Comparison of ENCODE assay signal across 7 mouse cellular contexts in the genomic region with DNA sequence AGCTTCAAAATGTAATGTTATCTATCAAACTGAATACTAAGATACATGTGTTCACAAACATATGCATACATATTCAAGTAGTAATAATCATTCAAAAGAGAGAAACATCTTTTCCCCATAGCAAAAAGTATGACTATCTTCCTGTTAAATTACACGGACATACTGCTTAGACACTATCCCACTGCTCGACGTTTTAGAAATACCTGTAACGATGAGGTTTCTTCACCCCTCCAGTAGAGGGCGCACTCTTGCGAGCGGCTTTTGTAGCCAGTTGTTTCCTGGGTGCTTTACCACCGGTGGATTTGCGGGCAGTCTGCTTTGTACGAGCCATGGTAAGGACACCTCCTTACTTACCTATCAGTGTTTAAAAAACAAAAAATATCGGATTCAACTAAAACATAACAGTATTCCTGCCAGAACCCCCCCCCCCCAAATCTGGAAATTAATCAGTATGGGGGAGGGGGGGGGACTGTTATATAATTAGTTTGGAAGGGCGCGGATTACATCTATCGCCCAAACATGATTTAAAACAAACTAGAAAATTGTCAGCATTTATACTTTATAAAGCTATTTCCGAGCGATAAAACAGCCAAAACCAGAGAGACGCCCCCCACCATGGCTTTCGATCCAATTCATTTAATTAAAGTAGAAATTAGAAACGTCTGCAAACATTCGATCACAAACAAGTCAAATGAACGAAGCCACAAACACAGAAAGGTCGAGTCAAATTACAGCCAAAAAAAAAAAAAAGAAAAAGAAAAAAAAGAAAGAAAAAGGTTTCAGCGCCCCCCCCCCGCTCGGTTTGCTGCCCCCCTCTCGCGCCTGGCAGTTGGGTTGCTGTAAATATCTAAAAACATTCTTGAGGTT. TPM values are rescaled to one million over a fixed set of nuclear protein-coding genes. Genes with fewer than 3 reads are reported as not detected.
DNase-seq lines count a peak whose midpoint lies in the region; ATAC-seq lines count a peak whose summit lies in the region.

No protein-coding gene starts in this region.

- peak overlapping the region; percentile 99 for H3K27ac ChIP-seq in heart, embryonic 16.5 days (ENCODE audit: low read length)
- peak overlapping the region; percentile 99 for H3K27ac ChIP-seq in liver, embryonic 11.5 days (ENCODE audit: low read depth, low read length)
- peak overlapping the region; percentile 99 for H3K27ac ChIP-seq in neural tube, embryonic 15.5 days (replicated peaks)

- peak overlapping the region; percentile 61 for H3K4me2 ChIP-seq in heart, embryonic 16.5 days (ENCODE audit: low read depth, low read length)
- H3K4me2 ChIP-seq in liver, embryonic 11.5 days: peak overlapping the region; percentile 64
- peak overlapping the region; percentile 57 for H3K4me2 ChIP-seq in neural tube, embryonic 15.5 days

- peaks cover 21% of the 10 kb centered on the region for H3K4me1 ChIP-seq in heart, embryonic 16.5 days (ENCODE audit: control insufficient read depth, insufficient read depth, low read length)
- peaks cover 25% of the 10 kb centered on the region for H3K4me1 ChIP-seq in liver, embryonic 11.5 days (replicated peaks; ENCODE audit: control insufficient read depth, insufficient read depth, low read length)
- H3K4me1 ChIP-seq in neural tube, embryonic 15.5 days: peaks cover 55% of the 10 kb centered on the region

- peaks cover 23% of the 10 kb centered on the region for H3K36me3 ChIP-seq in heart, embryonic 16.5 days (ENCODE audit: control insufficient read depth, insufficient read depth)
- H3K36me3 ChIP-seq in liver, embryonic 11.5 days (ENCODE audit: control insufficient read depth, insufficient read depth, low read length): peaks cover 33% of the 10 kb centered on the region
- H3K36me3 ChIP-seq in neural tube, embryonic 15.5 days: peaks cover 32% of the 10 kb centered on the region

- peak overlapping the region; percentile 99 for H3K9ac ChIP-seq in heart, embryonic 16.5 days (ENCODE audit: low read length)
- peak overlapping the region; percentile 98 for H3K9ac ChIP-seq in liver, embryonic 11.5 days (ENCODE audit: low read depth, low read length)
- peak overlapping the region; percentile 99 for H3K9ac ChIP-seq in neural tube, embryonic 15.5 days (replicated peaks)

- WGBS in heart, embryonic 16.5 days: 2% methylated on average over 27 of the region's 27 CpGs
- WGBS in liver, embryonic 11.5 days: 2% methylated on average over 27 of the region's 27 CpGs
- 4% methylated on average over 27 of the region's 27 CpGs for WGBS in neural tube, embryonic 15.5 days

- peak overlapping the region; percentile 95 for H3K4me3 ChIP-seq in heart, embryonic 16.5 days (ENCODE audit: low read length)
- peak overlapping the region; percentile 93 for H3K4me3 ChIP-seq in liver, embryonic 11.5 days (ENCODE audit: low read depth, low read length)
- peak overlapping the region; percentile 97 for H3K4me3 ChIP-seq in neural tube, embryonic 15.5 days (replicated peaks)

- no peaks in the 10 kb centered on the region for H3K27me3 ChIP-seq in heart, embryonic 16.5 days (ENCODE audit: control insufficient read depth, insufficient read depth, low read length)
- no peaks in the 10 kb centered on the region for H3K27me3 ChIP-seq in liver, embryonic 11.5 days (replicated peaks; ENCODE audit: control insufficient read depth, insufficient read depth, low read length)
- H3K27me3 ChIP-seq in neural tube, embryonic 15.5 days (replicated peaks): no peaks in the 10 kb centered on the region

- DNase-seq in right cerebral cortex, adult 18-20 months: peak; percentile 24
- no peak for DNase-seq in right cerebral cortex, postnatal 4 days
- peak; percentile 59 for DNase-seq in adipocyte (ENCODE audit: low spot score)
- no peak for DNase-seq in liver, embryonic 11.5 days (ENCODE audit: low spot score)
- no peak for DNase-seq in layer of hippocampus, postnatal 10 days (ENCODE audit: low spot score in 2 of 2)

- no peaks in the 10 kb centered on the region for H3K9me3 ChIP-seq in heart, embryonic 16.5 days (replicated peaks; ENCODE audit: control insufficient read depth, low read length)
- H3K9me3 ChIP-seq in liver, embryonic 11.5 days (ENCODE audit: control insufficient read depth, low read length): no peaks in the 10 kb centered on the region
- no peaks in the 10 kb centered on the region for H3K9me3 ChIP-seq in neural tube, embryonic 15.5 days (replicated peaks)

- no peak for ATAC-seq in heart, embryonic 16.5 days (replicated peaks; ENCODE audit: extremely low read depth, insufficient read depth, low FRiP score)
- no peak for ATAC-seq in liver, embryonic 11.5 days (replicated peaks; ENCODE audit: low FRiP score)
- ATAC-seq in neural tube, embryonic 15.5 days (ENCODE audit: low FRiP score): no peak

RNA-seq across cellular contexts. Expression of gene H3f3a, which starts 1.9 kb away (rescaled TPM):
- polyA plus RNA-seq in heart, embryonic 16.5 days (2015; fragmentation: Nextera tagmentation; extraction: Ambion mirVana): 1,475 and 1,571 TPM in 2 replicates
- 1,897 and 1,996 TPM in 2 replicates for polyA plus RNA-seq in liver, embryonic 11.5 days (2014; fragmentation: Nextera tagmentation; extraction: Ambion mirVana)
- polyA plus RNA-seq in neural tube, embryonic 15.5 days (2015; fragmentation: Nextera tagmentation; extraction: Ambion mirVana): 2,562 and 2,745 TPM in 2 replicates
- total RNA-seq in layer of hippocampus, postnatal 10 days (2021): 100 to 1,000 TPM; 476 to 478 TPM

RNA-seq across cellular contexts. Expression of gene Sde2, which starts 39.1 kb away (rescaled TPM):
- polyA plus RNA-seq in heart, embryonic 16.5 days (2015; fragmentation: Nextera tagmentation; extraction: Ambion mirVana): 22.2 and 28.6 TPM in 2 replicates
- 49.0 and 49.2 TPM in 2 replicates for polyA plus RNA-seq in liver, embryonic 11.5 days (2014; fragmentation: Nextera tagmentation; extraction: Ambion mirVana)
- polyA plus RNA-seq in neural tube, embryonic 15.5 days (2015; fragmentation: Nextera tagmentation; extraction: Ambion mirVana): 28.0 and 30.8 TPM in 2 replicates
- total RNA-seq in layer of hippocampus, postnatal 10 days (2021): 10 to 100 TPM; 20.9 to 22.4 TPM

Comparison
In these comparisons a context has a peak if more than half of its experiments do, and no peak if none do; other contexts are left out.
1. DNase-seq: peak in right cerebral cortex, adult 18-20 months (single experiment) and adipocyte (single experiment); none in right cerebral cortex, postnatal 4 days (single experiment), liver, embryonic 11.5 days (single experiment) and layer of hippocampus, postnatal 10 days (0 of 2).
2. Peak in every context shown above with its lines, with median percentiles within 50 percentile points of each other: H3K27ac ChIP-seq, H3K4me2 ChIP-seq, H3K4me3 ChIP-seq and H3K9ac ChIP-seq.